Mouse (Mus musculus): ENCODE data around the gene Gm17482.

Gene Gm17482

DNA sequence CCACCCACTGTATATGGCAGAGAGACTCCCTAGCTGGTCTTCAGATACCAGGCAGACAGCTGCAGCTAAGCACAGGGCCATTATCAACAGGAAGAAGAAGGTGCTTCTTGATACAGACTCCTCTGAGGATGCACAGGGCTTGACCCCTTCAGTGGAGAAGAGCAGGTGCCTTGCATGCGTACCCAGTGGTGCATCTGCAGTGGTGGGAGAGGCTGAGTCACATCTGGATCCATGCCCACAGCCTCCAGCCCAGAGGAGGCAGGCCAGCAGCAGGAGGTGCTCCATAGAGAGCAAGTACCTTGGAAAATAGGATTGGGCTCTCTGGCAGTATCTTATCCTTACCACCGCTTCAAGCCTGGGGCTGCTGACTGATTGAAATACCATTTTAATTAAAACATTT is 66.7 kb downstream of the Gm17482 start:
- DNase-seq = peak; percentile 55

DNA sequence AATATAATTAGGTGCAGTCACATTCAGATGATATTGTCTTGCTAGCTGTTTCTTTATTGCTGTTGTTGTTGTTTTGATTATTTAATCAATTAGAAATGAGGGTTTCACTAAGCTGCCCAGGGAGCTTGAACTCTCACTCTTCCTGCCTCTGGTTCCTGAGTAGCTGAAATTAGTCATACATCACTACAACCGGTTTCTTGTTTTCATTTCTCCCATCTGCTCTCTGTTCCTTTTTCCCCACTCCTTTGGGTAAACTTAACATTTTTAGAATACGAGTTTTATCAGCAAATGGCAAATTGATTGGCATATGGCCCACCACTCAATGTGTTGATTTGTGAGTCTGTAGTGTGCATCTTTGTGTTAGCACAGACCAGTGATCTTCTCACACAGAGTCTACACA is 80.0 kb downstream of the Gm17482 start:
- DNase-seq = no peak

Data from heart, adult 11 months (tissue).